26 mouse cellular contexts compared by ENCODE assay signal in genomic region chr17:11741161-11741560, GRCm38 (mm10).
"Had no signal": no experiment of that assay in that cellular context is flagged by ENCODE, and none has a peak within 500 bp of the region (broad histone marks: within the 10 kb centered on the region; RNA-seq: fewer than 3 reads in every experiment).

No protein-coding gene starts in this region.

- H3K9me3 ChIP-seq: heart, embryonic 10.5 days; heart, embryonic 12.5 days; hindbrain, embryonic 10.5 days; hindbrain, embryonic 13.5 days; hindbrain, embryonic 15.5 days; intestine, embryonic 15.5 days; limb, embryonic 10.5 days; limb, embryonic 12.5 days; liver, embryonic 13.5 days; liver, embryonic 15.5 days had no signal

- H3K27me3 ChIP-seq: hindbrain, embryonic 13.5 days; hindbrain, embryonic 15.5 days; intestine, embryonic 15.5 days; liver, embryonic 13.5 days; liver, embryonic 15.5 days had no signal

- H3K4me2 ChIP-seq: heart, embryonic 12.5 days; hindbrain, embryonic 13.5 days; hindbrain, embryonic 15.5 days; intestine, embryonic 15.5 days; limb, embryonic 12.5 days; liver, embryonic 11.5 days; liver, embryonic 13.5 days; liver, embryonic 15.5 days had no signal

- H3K4me3 ChIP-seq: gastrocnemius, adult 2 months; heart, adult 2 months; heart, embryonic 10.5 days; heart, embryonic 12.5 days; hindbrain, embryonic 10.5 days; hindbrain, embryonic 13.5 days; hindbrain, embryonic 15.5 days; intestine, embryonic 15.5 days; layer of hippocampus, adult 2 months; limb, embryonic 10.5 days; limb, embryonic 12.5 days; liver, embryonic 13.5 days; liver, embryonic 15.5 days had no signal

- ATAC-seq: inflammation-experienced regulatory T-cells, adult 6 months; intestine, embryonic 15.5 days; intestine, postnatal 0 days had no signal

- H3K27ac ChIP-seq: gastrocnemius, adult 2 months; heart, adult 2 months; heart, embryonic 10.5 days; hindbrain, embryonic 10.5 days; hindbrain, embryonic 13.5 days; hindbrain, embryonic 15.5 days; intestine, embryonic 15.5 days; layer of hippocampus, adult 2 months; limb, embryonic 10.5 days; limb, embryonic 12.5 days; liver, embryonic 13.5 days; liver, embryonic 15.5 days had no signal

- H3K9ac ChIP-seq: heart, embryonic 12.5 days; hindbrain, embryonic 13.5 days; hindbrain, embryonic 15.5 days; intestine, embryonic 15.5 days; limb, embryonic 12.5 days; liver, embryonic 13.5 days; liver, embryonic 15.5 days had no signal

- DNase-seq: gastrocnemius, adult 2 months; gastrocnemius, postnatal 10 days; gastrocnemius, postnatal 25 days; heart, adult 2 months; heart, postnatal 10 days; heart, postnatal 4 days; kidney, adult 18-20 months; kidney, adult 8-10 months; kidney, postnatal 10 days; kidney, postnatal 25 days; kidney, postnatal 4 days; liver; liver, embryonic 13.5 days had no signal

- H3K4me1 ChIP-seq: hindbrain, embryonic 10.5 days; hindbrain, embryonic 15.5 days; intestine, embryonic 15.5 days; limb, embryonic 10.5 days; limb, embryonic 12.5 days; liver, embryonic 13.5 days; liver, embryonic 15.5 days had no signal

- H3K36me3 ChIP-seq: heart, embryonic 10.5 days; heart, embryonic 12.5 days; hindbrain, embryonic 10.5 days; hindbrain, embryonic 13.5 days; hindbrain, embryonic 15.5 days; intestine, embryonic 15.5 days; limb, embryonic 10.5 days; limb, embryonic 12.5 days; liver, embryonic 13.5 days; liver, embryonic 15.5 days had no signal
